Mouse (Mus musculus) liver, adult 2 months (tissue): ENCODE measurements around the gene Gm17087. TPM values are rescaled to one million over a fixed set of nuclear protein-coding genes. Genes with fewer than 3 reads are reported as not detected.

Experiments
- DNase-seq: peaks from one replicate; pipeline ENCODE4 v3.0.0-alpha.2; 2011; ENCODE audit warnings: low read depth, low spot score; ENCODE audit errors: extremely low read depth
- H3K27ac ChIP-seq: fragments of 200-500 bp; replicated peaks from 2 replicates; pipeline ENCODE4 v1.5.1; 2012; ENCODE audit warnings: low read depth, mild to moderate bottlenecking, control low read depth, inconsistent platforms, low read length; ENCODE audit not compliant: insufficient read depth
- H3K27me3 ChIP-seq: fragments of 200-500 bp; 2 replicates; pipeline ENCODE4 v1.6.1; 2012; ENCODE audit warnings: mild to moderate bottlenecking, moderate library complexity, low read length, inconsistent platforms; ENCODE audit not compliant: control insufficient read depth, insufficient read depth
- H3K36me3 ChIP-seq: fragments of 200-500 bp; 2 replicates; pipeline ENCODE4 v1.6.1; 2012; ENCODE audit warnings: low read length, inconsistent platforms; ENCODE audit not compliant: control insufficient read depth, insufficient read depth
- H3K4me1 ChIP-seq: fragments of 200-500 bp; 2 replicates; pipeline ENCODE4 v1.6.1; 2011; ENCODE audit warnings: low read length; ENCODE audit not compliant: control insufficient read depth, insufficient read depth
- H3K4me3 ChIP-seq: fragments of 200-500 bp; 2 replicates; pipeline ENCODE4 v1.5.1; 2011; ENCODE audit warnings: low read depth, mild to moderate bottlenecking, control low read depth, low read length, moderate library complexity; ENCODE audit not compliant: insufficient read depth
- H3K79me2 ChIP-seq: fragments of 200-500 bp; 2 replicates; pipeline ENCODE4 v1.6.1; 2012; ENCODE audit warnings: inconsistent platforms, mild to moderate bottlenecking, low read length, moderate library complexity; ENCODE audit not compliant: control insufficient read depth, insufficient read depth
- H3K9ac ChIP-seq: fragments of 200-500 bp; 2 replicates; pipeline ENCODE4 v1.6.1; 2012; ENCODE audit warnings: low read depth, mild to moderate bottlenecking, control low read depth, inconsistent platforms, low read length
- CTCF ChIP-seq: fragments of 200-500 bp; IDR thresholded peaks from 2 replicates; pipeline ENCODE4 v1.5.1; 2011; ENCODE audit warnings: low read depth, low read length, control low read depth
- POLR2A ChIP-seq: fragments of 200-500 bp; IDR thresholded peaks from 2 replicates; pipeline ENCODE4 v1.6.1; 2011; ENCODE audit warnings: low read length, control low read depth; ENCODE audit not compliant: insufficient read depth; ENCODE audit errors: extremely low read depth
- WGBS: fragments of 180-500 bp; shearing (Covaris S2); methylation state at CpG from one replicate; pipeline ENCODE4 v1.1.7; 2018; 5-methylcytosine and 5-hydroxymethylcytosine counted together
- polyA plus RNA-seq: library from polyadenylated mRNA; depleted of rRNA; stranded (reverse); fragments of >200 nt; gene quantifications from 2 replicates; pipeline ENCODE4 v1.2.3, GENCODE M21; 2012; rRNA removed
- total RNA-seq: library from RNA; depleted of rRNA; stranded (reverse); fragments of >200 nt; gene quantifications from 2 replicates; pipeline ENCODE4 v1.2.3, GENCODE M21; 2014; rRNA removed

Gm17087 gene
- total and polyA plus RNA-seq, 2 experiments = not detected

DNA sequence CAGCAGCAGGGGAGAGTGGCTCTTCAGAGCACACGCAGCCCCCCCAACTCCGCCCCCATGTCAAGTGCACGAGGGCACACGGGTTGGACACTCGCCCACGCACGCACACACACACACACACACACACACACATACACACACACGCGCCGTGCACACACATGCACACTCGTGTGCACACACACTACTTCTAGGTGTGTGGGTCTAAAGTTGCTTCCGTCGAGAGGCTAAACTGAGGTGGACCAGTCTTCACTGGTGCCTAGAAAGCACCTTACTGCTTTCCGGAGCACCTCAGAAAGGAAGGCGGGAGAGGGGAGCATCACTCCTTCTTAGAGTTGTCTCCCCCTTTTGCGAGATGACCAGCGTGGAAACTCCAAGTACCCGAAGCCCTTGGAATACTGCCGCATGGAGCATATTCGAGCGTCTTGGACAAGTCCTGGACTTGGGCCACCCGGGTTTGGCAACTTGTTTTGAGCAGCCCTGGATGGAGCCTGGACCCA is 41.5 kb downstream of the Gm17087 start, which contains the start of gene Pde10a:
Pde10a (plus strand) TSS at position 148 of the 497 bp plus-strand sequence.
- no peaks in the 10 kb centered on the region for H3K79me2 ChIP-seq
- no peak for DNase-seq
- 4% methylated on average over 22 of the region's 22 CpGs for WGBS
- no peak for TF ChIP-seq CTCF
- no peak for TF ChIP-seq POLR2A
- H3K4me3 ChIP-seq = peak within 1 kb of the TSS; percentile 24; the same call in 1 of the 2 replicates
- no peak within 1 kb of the TSS for H3K9ac ChIP-seq
- H3K27ac ChIP-seq = no peak within 1 kb of the TSS
- no peaks in the 10 kb centered on the region for H3K36me3 ChIP-seq
- H3K4me1 ChIP-seq = peaks cover 8% of the 10 kb centered on the region; the same call in 1 of the 2 replicates
- peaks cover 3% of the 10 kb centered on the region; the same call in 1 of the 2 replicates for H3K27me3 ChIP-seq

DNA sequence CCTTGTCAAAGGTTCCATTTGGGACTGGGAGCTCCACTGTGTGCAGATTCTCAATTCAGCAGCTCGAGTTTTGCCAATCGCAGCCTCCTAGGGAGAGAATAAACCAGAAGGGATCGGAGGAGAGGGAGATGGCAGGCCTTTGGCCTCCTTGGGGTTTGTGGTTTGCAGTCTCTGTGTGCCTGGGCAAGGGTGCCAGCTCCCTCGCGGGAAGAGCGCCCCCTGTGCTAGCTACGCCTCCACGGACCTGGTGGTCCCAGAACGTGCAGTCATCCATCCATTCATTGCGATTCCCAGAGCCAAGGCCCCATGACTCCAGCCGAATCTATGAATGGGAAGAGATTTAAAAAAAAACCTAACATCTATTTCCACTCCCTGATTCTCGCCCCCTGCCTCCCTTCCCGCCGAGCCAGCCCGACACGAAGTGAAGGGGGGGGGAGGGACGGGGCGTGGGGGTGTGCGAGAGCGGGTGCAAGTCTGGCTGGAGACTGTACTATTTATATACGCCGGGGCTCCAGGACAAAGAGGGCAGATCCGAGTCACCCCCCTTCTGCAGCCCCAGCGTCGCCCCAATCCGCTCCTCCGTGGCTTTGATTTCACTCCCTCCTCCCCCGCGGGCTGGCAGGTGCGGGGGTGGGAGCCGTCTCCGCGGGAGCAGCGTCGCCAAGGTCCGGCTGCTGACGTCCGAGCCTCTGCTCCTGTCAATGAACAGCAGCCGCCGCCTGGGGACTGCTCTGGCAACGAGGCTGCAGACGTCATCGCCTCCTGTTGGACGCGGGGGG is 42.2 kb downstream of the Gm17087 start:
- Histone ChIP-seq H3K9ac (no peak overlapping the region), H3K4me3 (peak overlapping the region; percentile 24; the same call in 1 of the 2 replicates), H3K79me2 (no peaks in the 10 kb centered on the region), H3K27ac (no peak overlapping the region), H3K27me3 (peaks cover 3% of the 10 kb centered on the region; the same call in 1 of the 2 replicates), H3K4me1 (peaks cover 8% of the 10 kb centered on the region; the same call in 1 of the 2 replicates), H3K36me3 (no peaks in the 10 kb centered on the region)
- no peak for DNase-seq
- WGBS = 3% methylated on average over 44 of the region's 45 CpGs
- TF ChIP-seq POLR2A (no peak), CTCF (no peak)

DNA sequence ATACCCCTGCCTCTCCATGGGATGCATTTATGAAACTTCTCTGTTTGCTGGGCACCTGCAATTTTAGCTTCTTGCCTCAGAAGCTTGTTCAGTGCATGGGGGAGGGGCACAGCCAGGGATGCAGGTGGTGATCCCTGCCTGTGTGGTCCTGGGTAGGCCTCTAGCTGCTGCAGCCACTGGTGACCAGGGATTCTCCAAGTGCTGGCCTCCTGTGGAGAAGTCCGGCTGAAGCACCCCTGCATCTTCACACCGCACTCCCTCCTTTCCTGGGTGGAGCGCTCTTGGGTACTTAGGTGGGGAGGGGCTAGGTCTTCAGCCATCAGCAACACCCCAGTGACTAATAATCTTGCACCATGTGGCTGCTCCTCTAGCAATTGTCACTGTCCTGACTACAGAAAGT is 42.8 kb downstream of the Gm17087 start:
- H3K27me3 ChIP-seq = peaks cover 3% of the 10 kb centered on the region; the same call in 1 of the 2 replicates

DNA sequence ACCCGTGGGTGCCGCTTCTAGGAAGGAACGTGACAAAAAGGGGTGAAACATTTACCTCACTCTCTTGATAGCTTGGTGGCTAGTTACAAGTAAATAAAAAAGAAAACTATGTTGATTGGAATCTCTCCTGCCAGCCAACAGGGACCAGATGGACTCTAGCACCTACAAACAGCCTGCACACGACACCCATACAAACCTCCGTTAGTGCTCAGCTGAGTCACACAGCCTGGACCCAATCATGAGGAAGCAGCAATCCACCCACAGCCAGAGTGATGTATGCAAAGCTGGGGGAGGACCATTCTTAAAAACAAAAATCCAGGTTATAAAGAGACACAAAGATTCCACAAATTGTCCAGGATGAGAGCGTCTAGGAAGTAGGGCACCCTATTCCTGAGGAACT is 50.7 kb downstream of the Gm17087 start:
- WGBS = 69% methylated on average over 6 of the region's 6 CpGs
- TF ChIP-seq POLR2A (no peak), CTCF (no peak)
- H3K4me3 ChIP-seq = no peak overlapping the region
- H3K27me3 ChIP-seq = no peaks in the 10 kb centered on the region
- no peaks in the 10 kb centered on the region for H3K79me2 ChIP-seq
- DNase-seq = no peak
- H3K4me1 ChIP-seq = no peaks in the 10 kb centered on the region
- H3K36me3 ChIP-seq = no peaks in the 10 kb centered on the region
- no peak overlapping the region for H3K9ac ChIP-seq
- H3K27ac ChIP-seq = no peak overlapping the region

More for the DNA sequence above, 42.8 kb downstream of the Gm17087 start:
- no peak for TF ChIP-seq POLR2A
- no peak for TF ChIP-seq CTCF
- Histone ChIP-seq H3K79me2 (no peaks in the 10 kb centered on the region), H3K4me1 (peaks cover 8% of the 10 kb centered on the region; the same call in 1 of the 2 replicates), H3K36me3 (no peaks in the 10 kb centered on the region), H3K4me3 (no peak overlapping the region), H3K27ac (no peak overlapping the region), H3K9ac (no peak overlapping the region)
- 22% methylated on average over 3 of the region's 3 CpGs for WGBS
- no peak for DNase-seq

Other genes with a start within 250 kb of the Gm17087 start
- gene Prr18, start 229.5 kb downstream of the Gm17087 start, total RNA-seq = 0.09 and 0.27 TPM in 2 replicates
- 0.04 and 0.17 TPM in 2 replicates for gene Prr18, start 229.5 kb downstream of the Gm17087 start, polyA plus RNA-seq
- not detected in 2 replicates for gene T2, start 211.0 kb downstream of the Gm17087 start, total RNA-seq
- not detected in 2 replicates for gene T2, start 211.0 kb downstream of the Gm17087 start, polyA plus RNA-seq
- gene T, start 132.5 kb downstream of the Gm17087 start, total RNA-seq = not detected in 2 replicates
- gene T, start 132.5 kb downstream of the Gm17087 start, polyA plus RNA-seq = not detected in 2 replicates
- 0.28 and 0.54 TPM in 2 replicates for gene Pde10a, start 41.6 kb downstream of the Gm17087 start, total RNA-seq
- 0.52 and 0.56 TPM in 2 replicates for gene Pde10a, start 41.6 kb downstream of the Gm17087 start, polyA plus RNA-seq